9 mouse cellular contexts compared by ENCODE assay signal in the genomic region with DNA sequence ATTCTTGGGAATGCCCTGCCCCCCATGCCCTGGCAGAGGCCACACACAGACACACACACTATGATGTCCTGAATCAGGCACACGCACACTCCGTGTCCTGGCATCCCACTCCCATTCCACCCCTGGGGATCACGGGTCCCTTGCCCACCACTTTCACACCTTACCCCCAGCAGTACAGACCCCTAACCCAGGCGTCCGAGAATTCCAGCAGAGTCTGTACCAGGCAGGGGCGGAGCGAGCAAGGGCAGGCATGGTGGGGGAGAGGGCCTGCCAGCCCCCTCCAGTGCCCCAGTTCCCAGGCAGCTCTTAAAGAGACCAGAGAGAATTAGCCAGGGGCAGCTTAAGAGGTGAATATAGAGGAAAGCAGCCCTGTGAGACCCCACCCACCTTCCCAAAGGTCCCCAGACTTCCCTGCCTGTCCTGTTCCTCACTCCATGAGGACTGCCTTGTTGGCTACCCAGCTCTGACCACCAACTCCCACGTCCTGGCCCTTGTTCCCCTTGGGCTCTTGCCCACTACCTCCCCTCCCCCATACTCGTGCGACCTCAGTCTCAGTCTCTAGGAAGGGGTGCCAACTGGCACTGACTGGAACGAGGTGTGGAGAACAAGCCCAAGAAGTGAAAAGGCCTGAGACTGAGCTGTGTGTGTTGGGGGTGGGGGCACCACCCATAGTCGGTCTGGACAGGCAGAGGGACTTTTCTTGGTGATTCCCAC. TPM values are rescaled to one million over a fixed set of nuclear protein-coding genes. Genes with fewer than 3 reads are reported as not detected.
DNase-seq lines count a peak whose midpoint lies in the region; ATAC-seq and TF ChIP-seq lines count a peak whose summit lies in the region.
"Had no signal": no experiment of that assay in that cellular context is flagged by ENCODE, and none has a peak within 500 bp of the region (broad histone marks: within the 10 kb centered on the region; RNA-seq: fewer than 3 reads in every experiment).

Gene Sema4a (minus strand): TSS at position 200 of the 714 bp plus-strand sequence.

- no peak for TF ChIP-seq CTCF in heart, adult 2 months (IDR thresholded peaks at IDR 0.05)

- no peaks in the 10 kb centered on the region for H3K79me2 ChIP-seq in heart, adult 2 months (replicated peaks; ENCODE audit: control insufficient read depth, insufficient read depth, low read length)

- TF ChIP-seq EP300 in heart, adult 2 months (IDR thresholded peaks at IDR 0.05; ENCODE audit: insufficient read depth, low read depth, low read length), result no peak

- H3K4me2 ChIP-seq in forebrain, embryonic 15.5 days (replicated peaks), result no peak within 1 kb of the TSS
- 0 out of 2 replicates have a peak within 1 kb of the TSS, but pooled peaks have one; percentile 17 for H3K4me2 ChIP-seq in neural tube, embryonic 15.5 days

- 42% methylated on average over 12 of the region's 12 CpGs for WGBS in heart, adult 2 months
- 33% methylated on average over 12 of the region's 12 CpGs for WGBS in forebrain, embryonic 15.5 days
- WGBS in limb, embryonic 10.5 days, result 43% methylated on average over 12 of the region's 12 CpGs
- WGBS in neural tube, embryonic 15.5 days, result 42% methylated on average over 12 of the region's 12 CpGs

- H3K27ac ChIP-seq in heart, adult 2 months, result no peak within 1 kb of the TSS
- H3K27ac ChIP-seq in forebrain, embryonic 15.5 days (replicated peaks), result no peak within 1 kb of the TSS
- H3K27ac ChIP-seq in limb, embryonic 10.5 days, result peak within 1 kb of the TSS; percentile 36
- H3K27ac ChIP-seq in neural tube, embryonic 15.5 days (replicated peaks), result peak within 1 kb of the TSS; percentile 19; the same call in 1 of the 2 replicates

- no peak for ATAC-seq in CD4-positive, CD25-positive, alpha-beta regulatory T cell, adult 4 months
- ATAC-seq in forebrain, embryonic 15.5 days (replicated peaks), result no peak
- no peak for ATAC-seq in neural tube, embryonic 15.5 days (ENCODE audit: low FRiP score)

- H3K9me3 ChIP-seq in forebrain, embryonic 15.5 days, result no peaks in the 10 kb centered on the region
- no peaks in the 10 kb centered on the region for H3K9me3 ChIP-seq in limb, embryonic 10.5 days (replicated peaks)
- H3K9me3 ChIP-seq in neural tube, embryonic 15.5 days (replicated peaks), result no peaks in the 10 kb centered on the region

- no peaks in the 10 kb centered on the region; the same call in 1 of the 2 replicates for H3K4me1 ChIP-seq in heart, adult 2 months (ENCODE audit: control insufficient read depth, insufficient read depth, low read length)
- H3K4me1 ChIP-seq in forebrain, embryonic 15.5 days, result peaks cover 36% of the 10 kb centered on the region
- peaks cover 30% of the 10 kb centered on the region for H3K4me1 ChIP-seq in limb, embryonic 10.5 days
- peaks cover 29% of the 10 kb centered on the region for H3K4me1 ChIP-seq in neural tube, embryonic 15.5 days

- TF ChIP-seq POLR2A in heart, adult 2 months (IDR thresholded peaks at IDR 0.05; ENCODE audit: insufficient read depth, low read depth, low read length), result no peak

- no peaks in the 10 kb centered on the region for H3K36me3 ChIP-seq in heart, adult 2 months (ENCODE audit: control insufficient read depth, insufficient read depth, low read length)
- H3K36me3 ChIP-seq in forebrain, embryonic 15.5 days, result no peaks in the 10 kb centered on the region
- H3K36me3 ChIP-seq in limb, embryonic 10.5 days, result no peaks in the 10 kb centered on the region
- H3K36me3 ChIP-seq in neural tube, embryonic 15.5 days, result no peaks in the 10 kb centered on the region

- H3K4me3 ChIP-seq in heart, adult 2 months, result no peak within 1 kb of the TSS
- no peak within 1 kb of the TSS for H3K4me3 ChIP-seq in forebrain, embryonic 15.5 days
- H3K4me3 ChIP-seq in limb, embryonic 10.5 days, result 0 out of 2 replicates have a peak within 1 kb of the TSS, but pooled peaks have one; percentile 15
- H3K4me3 ChIP-seq in neural tube, embryonic 15.5 days (replicated peaks), result no peak within 1 kb of the TSS
- H3K4me3 ChIP-seq: erythroblast, embryonic 14.5 days had no signal

- no peaks in the 10 kb centered on the region for H3K27me3 ChIP-seq in heart, adult 2 months (ENCODE audit: control insufficient read depth, insufficient read depth, low read length)
- H3K27me3 ChIP-seq in forebrain, embryonic 15.5 days, result no peaks in the 10 kb centered on the region
- peaks cover 58% of the 10 kb centered on the region for H3K27me3 ChIP-seq in limb, embryonic 10.5 days (ENCODE audit: low read depth, poor library complexity, severe bottlenecking)
- no peaks in the 10 kb centered on the region for H3K27me3 ChIP-seq in neural tube, embryonic 15.5 days (replicated peaks)

- DNase-seq in heart, adult 11 months, result peak; percentile 91
- DNase-seq in heart, adult 2 months, result no peak
- DNase-seq in limb, embryonic 10.5 days (ENCODE audit: low spot score), result no peak
- DNase-seq in spleen, adult 18-20 months, result no peak
- no peak for DNase-seq in adipocyte (ENCODE audit: low spot score)

- intact Hi-C loops in heart, adult 2 months (cut with DNase I), result no loop called here

- H3K9ac ChIP-seq in heart, adult 2 months (ENCODE audit: low read depth, low read length), result no peak within 1 kb of the TSS
- H3K9ac ChIP-seq in forebrain, embryonic 15.5 days (replicated peaks), result no peak within 1 kb of the TSS
- H3K9ac ChIP-seq in neural tube, embryonic 15.5 days (replicated peaks), result no peak within 1 kb of the TSS

RNA-seq across cellular contexts. Expression of gene Sema4a, which starts in this region (rescaled TPM):
- total RNA-seq in heart, adult 2 months (2021), result 1 to 10 TPM; 3.2 to 3.3 TPM
- polyA plus RNA-seq in heart, adult 2 months (2012; rRNA removed), result 8.5 and 9.5 TPM in 2 replicates
- 10 to 100 TPM; 17.6 to 32.8 TPM for polyA plus RNA-seq in CD4-positive, CD25-positive, alpha-beta regulatory T cell, adult 4 months (2017; shearing (Covaris generic))
- 16.3 and 17.7 TPM in 2 replicates for polyA plus RNA-seq in forebrain, embryonic 15.5 days (2015; fragmentation: Nextera tagmentation; extraction: Ambion mirVana)
- 4.7 and 6.7 TPM in 2 replicates for polyA plus RNA-seq in limb, embryonic 10.5 days (2016; fragmentation: Nextera tagmentation; extraction: Ambion mirVana)
- polyA plus RNA-seq in neural tube, embryonic 15.5 days (2015; fragmentation: Nextera tagmentation; extraction: Ambion mirVana), result 28.2 and 28.8 TPM in 2 replicates

Comparison
In these comparisons a context has a peak if more than half of its experiments do, and no peak if none do; other contexts are left out.
1. H3K27ac ChIP-seq: peak in limb, embryonic 10.5 days (single experiment) and neural tube, embryonic 15.5 days (single experiment); none in heart, adult 2 months (single experiment) and forebrain, embryonic 15.5 days (single experiment).